Mouse (Mus musculus) kidney, adult 2 months (tissue): ENCODE results near the gene Bbx. TPM values are rescaled to one million over a fixed set of nuclear protein-coding genes. Genes with fewer than 3 reads are reported as not detected.

Experiments
- DNase-seq: peaks from one replicate; pipeline ENCODE4 v3.0.0; 2021
- H3K27ac ChIP-seq: fragments of 200-500 bp; 2 replicates; pipeline ENCODE4 v1.5.1; 2012; ENCODE audit warnings: low read depth, low read length, control low read depth, inconsistent platforms; ENCODE audit not compliant: insufficient read depth
- H3K27me3 ChIP-seq: fragments of 200-500 bp; replicated peaks from 2 replicates; pipeline ENCODE4 v1.6.1; 2012; ENCODE audit warnings: mild to moderate bottlenecking, moderate library complexity, low read length, inconsistent platforms; ENCODE audit not compliant: control insufficient read depth, insufficient read depth
- H3K36me3 ChIP-seq: fragments of 200-500 bp; 2 replicates; pipeline ENCODE4 v1.6.1; 2012; ENCODE audit warnings: mild to moderate bottlenecking, moderate library complexity, low read length, inconsistent platforms; ENCODE audit not compliant: control insufficient read depth, insufficient read depth
- H3K4me1 ChIP-seq: fragments of 200-500 bp; 2 replicates; pipeline ENCODE4 v1.6.1; 2011; ENCODE audit warnings: low read length; ENCODE audit not compliant: control insufficient read depth, insufficient read depth
- H3K4me3 ChIP-seq: fragments of 200-500 bp; 2 replicates; pipeline ENCODE4 v1.5.1; 2011; ENCODE audit warnings: mild to moderate bottlenecking, low read depth, low read length, control low read depth; ENCODE audit not compliant: insufficient read depth
- CTCF ChIP-seq: fragments of 200-500 bp; conservative IDR thresholded peaks from 2 replicates; pipeline ENCODE4 v1.5.1; 2011; ENCODE audit warnings: low read depth, mild to moderate bottlenecking, control low read depth, low read length, moderate library complexity, mixed read lengths; ENCODE audit not compliant: insufficient read depth, insufficient read length
- POLR2A ChIP-seq: fragments of 200-500 bp; IDR thresholded peaks from one replicate; pipeline ENCODE4 v1.6.1; 2011; ENCODE audit warnings: low read depth, low read length, control low read depth
- WGBS: fragments of 180-500 bp; shearing (Covaris S2); methylation state at CpG from one replicate; pipeline ENCODE4 v1.1.7; 2018; 5-methylcytosine and 5-hydroxymethylcytosine counted together
- polyA plus RNA-seq: library from polyadenylated mRNA; depleted of rRNA; stranded (reverse); fragments of >200 nt; gene quantifications from 2 replicates; pipeline ENCODE4 v1.2.3, GENCODE M21; 2012

Bbx gene
- polyA plus RNA-seq, 1 experiment, result 8.2 TPM

- H3K27ac ChIP-seq, result no peak overlapping the region
- WGBS, result 39% methylated on average over 5 of the region's 5 CpGs
- no peaks in the 10 kb centered on the region for H3K36me3 ChIP-seq
- no peak overlapping the region for H3K4me3 ChIP-seq
- H3K4me1 ChIP-seq, result no peaks in the 10 kb centered on the region
- no peak for TF ChIP-seq POLR2A
- no peak for TF ChIP-seq CTCF
- no peaks in the 10 kb centered on the region for H3K27me3 ChIP-seq
- DNase-seq, result no peak
Measured at GRCm38 (mm10) chr16:50373685-50374084, 58.5 kb downstream of the Bbx start.

DNA sequence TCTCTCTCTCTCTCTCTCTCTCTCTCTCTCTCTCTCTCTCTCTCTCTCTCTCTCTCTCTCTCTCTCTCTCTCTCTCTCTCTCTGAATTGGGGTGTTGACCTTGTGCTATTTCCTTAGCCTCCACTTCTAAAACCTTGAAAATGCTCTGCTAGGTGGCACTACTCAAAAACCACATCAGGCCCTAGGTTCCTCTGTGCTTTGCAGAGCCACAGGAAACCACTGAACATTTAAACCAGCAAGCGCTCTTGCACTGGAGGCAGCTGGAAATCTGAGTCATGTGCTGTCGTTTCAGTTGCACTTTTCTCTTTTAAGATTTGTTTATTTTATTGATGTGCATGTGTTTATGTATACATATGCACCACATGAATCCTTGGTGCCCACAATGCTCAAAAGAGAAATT is 59.6 kb downstream of the Bbx start:
- TF ChIP-seq POLR2A (no peak), CTCF (no peak)
- Histone ChIP-seq H3K4me3 (no peak overlapping the region), H3K4me1 (no peaks in the 10 kb centered on the region), H3K27ac (no peak overlapping the region), H3K36me3 (no peaks in the 10 kb centered on the region), H3K27me3 (no peaks in the 10 kb centered on the region)
- WGBS, result 49% methylated on average over 2 of the region's 2 CpGs
- DNase-seq, result no peak

- 56% methylated on average over 3 of the region's 3 CpGs for WGBS
- H3K27me3 ChIP-seq, result no peaks in the 10 kb centered on the region
- H3K4me3 ChIP-seq, result no peak overlapping the region
- no peaks in the 10 kb centered on the region for H3K4me1 ChIP-seq
- no peak overlapping the region for H3K27ac ChIP-seq
- H3K36me3 ChIP-seq, result no peaks in the 10 kb centered on the region
- DNase-seq, result no peak
- TF ChIP-seq POLR2A (no peak), CTCF (no peak)
Measured at GRCm38 (mm10) chr16:50371460-50371859, 60.7 kb downstream of the Bbx start.

GRCm38 (mm10) chr16:50370423-50370822 is 61.8 kb downstream of the Bbx start:
- DNase-seq, result no peak
- no peaks in the 10 kb centered on the region for H3K36me3 ChIP-seq
- H3K27me3 ChIP-seq, result no peaks in the 10 kb centered on the region
- no peak overlapping the region for H3K27ac ChIP-seq
- 75% methylated on average over 2 of the region's 2 CpGs for WGBS
- H3K4me1 ChIP-seq, result no peaks in the 10 kb centered on the region
- TF ChIP-seq POLR2A (no peak), CTCF (no peak)
- no peak overlapping the region for H3K4me3 ChIP-seq

- Histone ChIP-seq H3K27ac (no peak overlapping the region), H3K4me1 (peaks cover 11% of the 10 kb centered on the region), H3K36me3 (no peaks in the 10 kb centered on the region), H3K27me3 (no peaks in the 10 kb centered on the region), H3K4me3 (no peak overlapping the region)
- TF ChIP-seq POLR2A, result no peak
- no peak for TF ChIP-seq CTCF
- 61% methylated on average over 5 of the region's 5 CpGs for WGBS
- DNase-seq, result no peak
Measured at GRCm38 (mm10) chr16:50366556-50366955, 65.6 kb downstream of the Bbx start.

DNA sequence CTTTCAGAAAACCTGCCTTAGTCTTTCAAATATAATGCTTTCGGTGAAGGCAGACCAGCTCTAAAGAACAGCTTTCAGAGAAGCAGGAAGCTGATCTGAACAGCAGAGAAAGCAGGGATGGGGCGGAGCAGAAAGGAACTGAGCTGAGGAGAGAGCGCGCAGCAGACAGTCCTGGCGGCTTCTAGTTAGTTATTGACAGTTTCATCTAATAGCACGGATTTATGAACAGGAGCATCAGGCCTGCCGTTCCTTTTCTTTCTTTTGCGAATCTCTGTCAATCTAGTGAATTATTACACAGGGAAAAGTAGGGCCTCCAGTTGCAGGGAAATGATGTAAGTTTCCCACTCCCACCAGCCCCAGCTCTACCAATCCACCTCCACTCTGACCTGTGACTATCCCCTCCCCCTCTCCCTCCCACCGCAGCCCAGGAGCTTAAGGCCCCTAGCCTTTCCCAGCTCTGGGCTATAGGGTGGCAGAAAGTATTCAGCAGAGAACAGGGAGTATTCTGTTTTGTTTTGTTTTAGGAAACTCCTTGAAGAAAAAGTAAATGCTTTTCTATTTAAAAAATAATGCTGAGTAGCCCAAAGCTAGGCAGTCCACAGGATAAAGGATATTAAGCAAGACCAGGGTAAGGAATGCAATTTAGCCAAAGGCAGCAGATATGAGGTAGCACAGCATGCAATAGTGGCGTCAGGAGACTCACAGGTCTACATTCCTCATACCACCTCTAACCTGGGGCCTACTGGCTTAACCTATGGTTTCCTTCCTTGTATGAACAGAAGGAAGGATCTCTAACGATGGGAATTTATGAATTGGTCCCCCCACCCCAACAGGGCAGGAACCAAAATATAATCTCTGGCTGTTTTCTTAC is 67.8 kb downstream of the Bbx start:
- Histone ChIP-seq H3K4me3 (peak overlapping the region; percentile 55), H3K36me3 (no peaks in the 10 kb centered on the region), H3K27ac (peak overlapping the region; percentile 55), H3K4me1 (peaks cover 15% of the 10 kb centered on the region), H3K27me3 (no peaks in the 10 kb centered on the region)
- 8% methylated on average over 11 of the region's 11 CpGs for WGBS
- peak; percentile 79 for DNase-seq
- no peak for TF ChIP-seq CTCF
- TF ChIP-seq POLR2A, result no peak

DNA sequence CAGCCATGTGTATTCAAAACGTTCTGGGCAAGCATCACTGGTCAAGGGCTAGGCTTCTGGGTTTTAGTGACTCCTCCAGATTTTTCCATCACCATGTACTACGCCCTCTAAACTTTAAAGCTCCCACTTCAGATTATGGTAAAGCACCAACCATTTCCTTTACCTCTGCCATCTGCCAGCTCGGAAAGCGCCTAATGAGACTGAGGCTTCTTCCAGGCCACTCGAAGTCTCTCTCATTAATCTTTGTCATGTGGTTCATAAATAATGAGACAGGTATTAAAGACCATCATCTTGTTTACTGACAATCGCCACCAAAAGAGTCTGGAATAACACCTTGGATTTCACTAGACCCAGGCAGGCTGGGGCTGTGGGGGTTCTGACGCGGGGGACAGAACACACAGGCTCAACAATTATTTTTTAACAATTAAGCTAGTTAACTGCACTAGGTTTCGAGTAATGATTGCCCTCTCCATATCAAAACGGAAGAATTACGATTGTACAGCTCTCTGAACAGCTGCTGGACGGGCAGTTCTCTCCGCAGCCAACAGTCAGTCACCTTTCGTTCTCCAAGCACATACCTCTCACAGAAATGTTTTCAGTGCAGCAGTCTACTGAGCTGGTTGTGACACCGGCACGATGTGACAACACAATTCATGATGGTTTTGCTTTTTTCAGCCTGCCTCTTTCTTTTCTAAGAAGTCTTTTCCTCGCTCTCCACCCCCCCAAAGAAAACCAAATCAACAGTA is 68.6 kb downstream of the Bbx start:
- peaks cover 15% of the 10 kb centered on the region for H3K4me1 ChIP-seq
- no peaks in the 10 kb centered on the region for H3K36me3 ChIP-seq
- peak overlapping the region; percentile 55 for H3K4me3 ChIP-seq
- no peaks in the 10 kb centered on the region for H3K27me3 ChIP-seq
- 8% methylated on average over 17 of the region's 17 CpGs for WGBS
- TF ChIP-seq POLR2A (no peak), CTCF (no peak)
- DNase-seq, result no peak
- peak overlapping the region; percentile 55 for H3K27ac ChIP-seq
